8 mouse cellular contexts compared by ENCODE assay signal in genomic region chr11:116024356-116024808, GRCm38 (mm10). TPM values are rescaled to one million over a fixed set of nuclear protein-coding genes. Genes with fewer than 3 reads are reported as not detected.
DNase-seq lines count a peak whose midpoint lies in the region; ATAC-seq and TF ChIP-seq lines count a peak whose summit lies in the region.

No protein-coding gene starts in this region.

- H3K9ac ChIP-seq in hindbrain, embryonic 12.5 days = peak overlapping the region; percentile 100

- H3K36me3 ChIP-seq in hindbrain, embryonic 12.5 days = peaks cover 15% of the 10 kb centered on the region

- peak; percentile 65 for ATAC-seq in Patski
- ATAC-seq in hindbrain, embryonic 12.5 days (ENCODE audit: low FRiP score) = peak; percentile 93

- under 1% methylated on average over 37 of the region's 37 CpGs for WGBS in hindbrain, embryonic 12.5 days

- peak overlapping the region; percentile 97 for H3K4me3 ChIP-seq in hindbrain, embryonic 12.5 days

- H3K27me3 ChIP-seq in Patski = no peaks in the 10 kb centered on the region
- no peaks in the 10 kb centered on the region for H3K27me3 ChIP-seq in hindbrain, embryonic 12.5 days

- POLR2A ChIA-PET in Patski (lab: Charles Lee) = interaction anchor here (1.0 to 1.1 kb wide), 2 partner anchors 61 kb away, joined by 3 to 4 read pairs; no protein-coding TSS in a partner anchor

- no peak for TF ChIP-seq CTCF in Patski (IDR thresholded peaks at IDR 0.05)

- peaks cover 13% of the 10 kb centered on the region for H3K4me1 ChIP-seq in hindbrain, embryonic 12.5 days

- in situ Hi-C loops in Patski (cut with MboI; ENCODE audit: low pct_unique_long_range_greater_than_20kb) = no loop called here

- H3K9me3 ChIP-seq in hindbrain, embryonic 12.5 days (replicated peaks) = no peaks in the 10 kb centered on the region

- H3K4me2 ChIP-seq in hindbrain, embryonic 12.5 days (replicated peaks) = peak overlapping the region; percentile 59; the same call in 1 of the 2 replicates

- CTCF ChIA-PET in Patski (lab: Charles Lee) = interaction anchor here (0.8 to 1.2 kb wide), 2 partner anchors 72 to 106 kb away, joined by 3 to 4 read pairs; partner anchors contain the start of gene Trim65

- DNase-seq in Patski (ENCODE audit: low read depth, low spot score) = peak; percentile 97
- peak; percentile 97 for DNase-seq in cerebellum, postnatal 10 days
- DNase-seq in frontal cortex, postnatal 10 days (ENCODE audit: low spot score in 2 of 2) = peak; percentile 95 to 98
- peak; percentile 94 to 99 for DNase-seq in layer of hippocampus, postnatal 14 days (ENCODE audit: low spot score in 2 of 2)
- peak; percentile 99 for DNase-seq in lung, postnatal 25 days (ENCODE audit: low spot score)
- peak; percentile 99 for DNase-seq in retina, embryonic 14.5 days (ENCODE audit: low spot score)
- DNase-seq in thymus, postnatal 4 days = peak; percentile 95

- peak overlapping the region; percentile 99 for H3K27ac ChIP-seq in hindbrain, embryonic 12.5 days

RNA-seq across cellular contexts. Expression of gene H3f3b, which starts 3.4 kb away (rescaled TPM):
- polyA plus RNA-seq in Patski (2021) = 1,066 TPM
- 2,216 and 2,474 TPM in 2 replicates for polyA plus RNA-seq in hindbrain, embryonic 12.5 days (2016; fragmentation: Nextera tagmentation; extraction: Ambion mirVana)
- 100 to 1,000 TPM; 338 to 355 TPM for total RNA-seq in layer of hippocampus, postnatal 14 days (2021)

RNA-seq across cellular contexts. Expression of gene Unk, which starts 5.7 kb away (rescaled TPM):
- 24.9 TPM for polyA plus RNA-seq in Patski (2021)
- 48.8 and 49.1 TPM in 2 replicates for polyA plus RNA-seq in hindbrain, embryonic 12.5 days (2016; fragmentation: Nextera tagmentation; extraction: Ambion mirVana)
- total RNA-seq in layer of hippocampus, postnatal 14 days (2021) = 10 to 100 TPM; 22.0 to 25.3 TPM

RNA-seq across cellular contexts. Expression of gene Galk1, which starts 11.9 kb away (rescaled TPM):
- polyA plus RNA-seq in Patski (2021) = 100 TPM
- 109 and 115 TPM in 2 replicates for polyA plus RNA-seq in hindbrain, embryonic 12.5 days (2016; fragmentation: Nextera tagmentation; extraction: Ambion mirVana)
- 10 to 100 TPM; 14.6 to 16.9 TPM for total RNA-seq in layer of hippocampus, postnatal 14 days (2021)

RNA-seq across cellular contexts. Expression of gene Itgb4, which starts 49.9 kb away (rescaled TPM):
- 0.06 TPM for polyA plus RNA-seq in Patski (2021)
- 1.7 and 2.1 TPM in 2 replicates for polyA plus RNA-seq in hindbrain, embryonic 12.5 days (2016; fragmentation: Nextera tagmentation; extraction: Ambion mirVana)
- total RNA-seq in layer of hippocampus, postnatal 14 days (2021) = 1 to 10 TPM; 1.4 to 2.2 TPM

RNA-seq across cellular contexts. Expression of gene Unc13d, which starts 53.4 kb away (rescaled TPM):
- 0.33 TPM for polyA plus RNA-seq in Patski (2021)
- 1.6 and 1.7 TPM in 2 replicates for polyA plus RNA-seq in hindbrain, embryonic 12.5 days (2016; fragmentation: Nextera tagmentation; extraction: Ambion mirVana)
- total RNA-seq in layer of hippocampus, postnatal 14 days (2021) = 1 to 10 TPM; 1.3 to 2.1 TPM

Comparison
In these comparisons a context has a peak if more than half of its experiments do, and no peak if none do; other contexts are left out.
1. Peak in every context shown above with its lines: DNase-seq, ATAC-seq, H3K4me3 ChIP-seq and H3K27ac ChIP-seq.